Mouse (Mus musculus) induced T-regulatory cell, adult 2 months (primary cell): Measurements from ENCODE around the gene Rs1.
"Not testable (repeated sequence)": the region's sequence is repeated elsewhere in the genome, so short reads cannot be mapped to it uniquely, and the experiment has no call there.

Experiments used
- DNase-seq: peaks from one replicate; pipeline ENCODE4 v3.0.0-alpha.2; 2012; ENCODE audit warnings: low read depth

The Rs1 gene

DNA sequence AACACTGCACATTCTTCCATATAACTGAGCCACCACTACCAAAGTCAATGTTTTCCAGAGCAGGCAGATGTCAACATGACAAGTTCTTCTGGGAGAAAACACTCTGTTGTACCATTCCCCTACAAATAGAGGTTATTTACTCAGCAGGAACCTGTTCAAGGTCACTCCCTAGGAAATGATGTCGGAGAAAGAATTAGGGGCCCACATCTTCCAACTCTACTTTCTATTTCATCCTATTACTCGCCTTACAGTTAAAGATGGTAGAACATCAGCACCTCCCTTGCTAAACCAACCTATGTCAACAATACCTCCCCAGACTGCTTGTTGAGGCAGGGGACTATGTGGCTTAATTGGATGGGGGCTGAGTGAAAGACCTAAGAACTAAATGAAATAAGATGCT is at the start of gene Rs1:
Rs1 (plus strand) TSS at position 301 of the 400 bp plus-strand sequence.
- no peak for DNase-seq

DNA sequence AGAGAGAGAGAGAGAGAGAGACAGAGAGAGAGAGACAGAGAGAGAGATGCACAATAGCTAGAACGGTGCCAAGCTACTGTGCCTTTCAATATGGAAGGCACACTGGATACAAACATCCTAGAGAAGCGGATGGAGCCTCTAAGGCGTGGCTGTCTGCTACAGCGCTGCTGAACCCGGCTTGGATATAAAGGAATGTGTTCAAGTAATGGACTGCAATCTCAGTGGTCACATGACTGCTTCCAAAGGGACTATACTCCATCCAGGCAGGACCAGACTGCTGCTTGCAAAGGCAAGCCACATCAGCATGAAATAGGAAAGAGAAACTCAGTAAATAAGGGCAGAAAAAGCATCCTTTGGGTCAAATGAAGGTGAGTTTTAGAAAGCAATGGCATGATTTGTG is 32.2 kb upstream of the Rs1 start, which contains the start of gene Ppef1:
Ppef1 (minus strand) TSS at position 116 of the 400 bp plus-strand sequence.
- DNase-seq, result no peak

DNA sequence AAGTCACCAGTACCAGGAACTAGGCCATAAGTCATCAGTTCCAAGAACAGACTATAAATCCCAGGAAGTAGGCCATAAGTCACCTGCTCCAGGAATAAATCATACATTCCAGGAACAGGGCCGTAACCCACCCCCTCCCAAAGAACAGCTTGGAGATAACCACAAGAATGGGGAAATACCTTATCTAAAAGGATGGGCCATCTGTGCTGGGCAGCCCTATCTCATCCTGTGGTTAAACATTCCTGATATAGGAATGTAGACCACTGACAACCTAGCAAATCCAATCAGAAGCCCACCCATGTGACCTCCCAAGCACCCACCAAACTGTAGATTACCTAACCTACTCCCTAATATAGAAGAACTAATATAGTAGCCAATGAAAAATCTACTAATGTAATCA is 22.4 kb upstream of the Rs1 start:
- no peak for DNase-seq

DNA sequence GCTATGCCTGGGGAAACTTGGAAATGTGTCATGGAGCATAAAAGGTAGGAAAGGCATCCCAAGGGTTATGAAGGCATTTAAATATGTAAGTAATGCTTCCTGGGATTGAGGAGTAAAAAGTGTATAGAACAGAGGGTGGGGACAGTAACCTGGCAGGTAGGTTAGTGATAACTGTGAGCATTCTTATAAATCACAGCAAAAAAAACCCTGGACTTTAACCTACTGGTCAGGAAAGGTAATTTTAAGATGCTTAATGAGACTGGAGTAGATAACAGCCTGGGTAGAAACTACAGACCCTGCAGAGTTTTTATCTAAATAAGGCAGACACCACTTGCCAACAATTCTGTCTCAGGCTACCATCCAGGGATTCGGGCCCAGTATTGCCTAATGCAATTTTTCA is 19.2 kb upstream of the Rs1 start:
- DNase-seq, result no peak

DNA sequence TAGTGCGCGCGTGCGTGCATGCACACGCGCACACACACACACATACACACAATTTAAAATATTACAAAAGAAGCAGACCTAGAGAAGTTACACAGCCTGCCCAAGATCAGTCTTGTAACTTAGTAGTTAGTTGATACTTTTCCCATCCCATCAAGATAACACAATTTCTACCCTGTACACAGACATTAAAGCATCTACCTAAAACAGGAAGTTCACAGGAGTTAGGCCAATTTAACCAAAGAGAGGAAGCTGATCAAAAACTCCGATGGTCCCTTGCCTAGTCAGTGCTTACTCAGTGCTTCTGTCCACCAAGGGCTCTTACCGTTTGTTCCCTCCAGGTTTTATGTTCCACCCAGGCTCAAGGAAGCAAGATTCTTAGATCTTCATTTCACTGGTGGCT is 17.0 kb upstream of the Rs1 start:
- no peak for DNase-seq

DNA sequence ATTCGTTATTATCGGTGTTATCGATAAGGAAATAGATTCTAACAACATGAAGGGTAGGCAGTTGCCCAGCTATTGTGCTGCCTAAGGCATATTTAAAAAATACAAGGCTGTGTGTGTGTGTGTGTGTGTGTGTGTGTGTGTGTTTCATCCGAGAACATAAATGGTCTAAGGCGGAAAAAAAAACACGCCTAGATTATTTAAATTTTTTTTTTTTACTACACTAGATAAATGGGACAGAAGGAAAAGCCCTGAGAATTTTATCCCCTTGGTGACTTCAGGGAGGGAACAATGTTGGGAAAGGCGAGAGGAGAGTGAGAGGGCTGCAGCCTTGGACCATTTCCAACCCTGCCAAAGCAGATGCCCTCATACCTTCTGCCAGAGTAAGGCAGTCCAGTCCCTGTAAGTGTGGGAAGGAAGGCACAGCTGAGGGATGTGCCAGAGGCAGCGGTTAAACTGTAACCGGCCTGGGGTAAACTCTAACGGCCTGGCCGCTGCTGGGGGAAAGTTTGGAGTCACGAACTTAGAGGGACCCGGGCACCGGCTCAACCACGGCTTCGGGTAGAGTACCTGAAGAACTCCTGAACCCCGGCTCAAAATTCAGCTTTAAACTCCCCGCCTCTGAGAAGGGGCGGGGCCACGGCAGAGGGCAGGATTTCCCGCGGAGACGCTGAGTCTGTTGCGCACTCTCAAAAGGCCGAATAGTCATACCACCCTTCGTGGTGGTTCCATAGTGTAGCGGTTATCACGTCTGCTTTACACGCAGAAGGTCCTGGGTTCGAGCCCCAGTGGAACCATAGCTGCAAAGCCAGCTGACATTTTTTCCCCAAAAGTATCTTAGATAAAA is 2.2 kb upstream of the Rs1 start:
- DNase-seq, result peak; percentile 93

DNA sequence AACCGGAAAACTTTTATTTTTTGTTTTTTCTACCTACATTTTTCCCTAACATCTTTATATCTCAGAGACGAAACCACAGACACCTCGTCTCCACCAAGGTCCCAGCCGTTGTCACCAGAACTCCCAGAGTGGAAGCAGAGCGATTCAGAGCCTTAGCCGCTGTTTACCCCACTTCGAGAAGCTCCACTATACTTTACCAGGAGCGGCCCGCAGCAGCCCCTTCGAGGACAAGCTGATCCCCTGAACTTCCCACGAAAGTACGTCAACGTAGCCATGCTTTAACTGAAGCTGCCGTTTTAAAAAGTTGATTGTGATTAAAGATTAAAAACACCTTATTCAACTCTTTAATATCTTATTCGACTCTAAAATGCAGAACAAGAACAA is 1.6 kb upstream of the Rs1 start:
- DNase-seq, result no peak

DNA sequence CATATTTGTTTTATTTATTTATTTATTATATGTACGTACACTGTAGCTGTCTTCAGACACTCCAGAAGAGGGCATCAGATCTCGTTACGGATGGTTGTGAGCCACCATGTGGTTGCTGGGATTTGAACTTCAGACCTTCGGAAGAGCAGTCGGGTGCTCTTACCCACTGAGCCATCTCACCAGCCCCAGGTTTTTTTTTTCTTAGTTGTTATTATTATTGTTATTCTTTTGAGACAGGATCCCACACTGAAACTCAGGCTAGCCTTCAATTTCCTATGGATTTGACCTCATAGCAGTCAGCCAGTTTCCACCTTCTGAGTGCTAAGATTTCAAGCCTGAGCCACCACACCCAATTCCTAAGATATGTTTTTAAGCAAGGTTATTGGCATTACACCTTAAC is 1.8 kb downstream of the Rs1 start:
- DNase-seq, result not testable (repeated sequence)

DNA sequence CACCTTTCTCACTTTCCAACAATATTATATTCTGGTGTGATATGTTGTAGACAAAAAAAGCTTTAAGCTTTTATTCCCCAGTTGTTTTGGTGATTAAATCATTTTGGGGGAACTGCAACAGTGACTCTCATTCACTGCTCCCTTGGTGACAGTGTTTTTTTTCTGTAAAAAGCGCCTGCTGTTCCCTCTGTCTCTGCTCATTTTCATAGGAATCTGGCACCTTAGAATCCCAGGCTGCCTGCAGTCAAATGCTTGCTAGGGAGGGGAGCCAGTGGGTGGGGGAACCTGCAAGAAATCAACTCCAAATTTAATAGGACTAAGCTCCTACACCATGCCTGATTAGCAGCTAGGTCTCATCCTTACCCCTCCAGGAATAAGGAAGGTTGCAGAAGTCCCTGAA is 5.2 kb downstream of the Rs1 start:
- DNase-seq, result no peak

DNA sequence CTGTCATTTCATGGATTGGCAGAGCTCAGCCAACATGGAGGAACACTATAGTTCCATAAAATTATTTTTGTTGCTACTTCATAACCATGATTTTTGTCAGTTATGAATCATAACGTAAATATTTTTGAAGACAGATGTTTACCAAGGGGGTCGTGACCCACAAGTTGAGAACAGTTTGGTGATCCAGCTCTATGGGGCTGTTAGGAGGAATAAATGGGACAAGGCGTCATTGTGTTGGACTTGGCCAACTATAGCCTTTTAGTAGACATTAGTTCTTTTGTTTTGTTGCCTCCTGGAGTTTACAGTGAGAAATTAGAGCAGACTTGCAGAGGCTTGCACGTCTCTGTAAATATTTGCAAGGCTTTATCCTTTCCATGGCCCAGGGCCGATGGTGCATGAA is 14.5 kb downstream of the Rs1 start:
- DNase-seq, result no peak

DNA sequence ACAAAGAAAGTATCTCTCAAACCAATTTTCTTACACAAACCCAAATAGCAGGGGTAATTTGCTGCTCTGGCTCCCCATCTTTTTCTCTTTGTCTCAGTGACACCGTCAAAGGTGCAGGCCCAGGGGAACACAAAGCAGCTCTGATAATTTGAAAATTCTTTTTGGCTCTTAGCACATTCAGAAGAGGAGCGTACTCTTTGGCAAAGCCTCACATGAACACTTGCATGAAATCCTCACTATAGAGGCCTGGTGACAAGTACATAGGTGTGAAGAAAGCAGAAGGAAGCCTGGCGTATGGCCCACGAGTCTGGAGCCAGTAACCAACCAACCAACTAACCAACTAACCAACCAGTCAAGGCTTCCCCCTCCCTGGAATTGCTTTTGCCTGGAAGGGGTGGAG is 27.1 kb downstream of the Rs1 start:
- DNase-seq, result no peak

DNA sequence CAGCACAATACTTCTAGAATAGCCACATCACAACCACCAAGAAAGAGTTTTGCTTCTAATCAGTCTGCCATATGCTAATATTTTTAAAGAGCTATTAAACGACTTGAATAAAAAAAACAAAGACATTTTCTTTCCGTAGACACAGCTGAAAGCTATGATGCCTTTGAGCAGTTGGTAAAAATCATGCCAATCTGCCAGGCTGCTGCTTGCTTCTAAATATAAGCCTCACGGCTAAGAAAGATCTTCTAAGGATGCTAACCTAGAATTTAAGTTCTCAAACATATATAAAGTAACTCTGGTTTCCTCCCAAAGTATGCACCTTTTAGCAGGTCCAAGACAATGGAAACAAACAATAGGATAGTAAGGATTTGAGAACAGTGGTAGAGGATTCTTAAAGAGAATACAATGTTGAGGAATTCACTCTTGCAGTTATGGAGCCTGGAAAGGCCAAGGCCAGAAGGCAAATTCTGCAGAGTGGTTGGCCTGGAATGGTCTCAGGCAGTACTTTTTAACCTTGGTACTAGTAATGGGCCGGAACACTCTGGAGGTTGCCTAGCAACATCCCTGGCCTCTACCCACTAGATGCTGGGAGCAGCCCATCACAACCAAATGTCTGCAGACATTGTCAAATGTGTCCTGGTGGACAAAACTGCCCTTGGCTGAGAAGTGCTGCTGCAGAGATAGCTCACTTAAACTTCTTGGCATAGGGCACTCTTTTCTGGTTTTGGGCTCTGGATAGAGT is 36.8 kb downstream of the Rs1 start:
- no peak for DNase-seq

DNA sequence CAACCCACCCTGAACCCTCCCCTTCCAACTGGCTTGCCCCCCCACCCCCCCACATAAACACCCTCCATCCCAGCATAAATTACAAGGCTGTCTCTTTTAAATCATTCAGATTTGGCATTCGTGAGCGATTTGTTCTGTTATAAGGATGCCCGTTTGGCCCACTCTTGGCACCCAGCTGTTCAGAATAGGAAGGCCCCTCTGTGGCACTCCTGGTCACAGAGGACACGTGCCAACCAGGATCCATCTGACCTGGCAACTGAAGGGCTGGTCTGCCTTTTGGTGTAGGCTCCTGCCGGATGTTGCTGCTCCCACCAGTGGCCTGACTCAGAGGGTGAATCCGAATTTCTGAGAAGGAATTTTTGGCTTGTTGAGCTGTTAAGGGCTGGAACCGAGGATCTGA is 40.4 kb downstream of the Rs1 start:
- DNase-seq, result no peak
